Mouse (Mus musculus) 3134 (cell line): ENCODE data around the gene Tigd4.
A peak's percentile ranks its signal among the peaks of the same experiment; 100 is the strongest.
"Not testable (repeated sequence)": the region's sequence is repeated elsewhere in the genome, so short reads cannot be mapped to it uniquely, and the experiment has no call there.

Experiments used
- DNase-seq: peaks from one replicate; pipeline ENCODE4 v3.0.0-alpha.2; 2011; ENCODE audit warnings: low spot score; ENCODE audit not compliant: insufficient read length; ENCODE audit errors: extremely low read depth

Tigd4 gene

GRCm38 (mm10) chr3:84593274-84593673 lies at the start of gene Tigd4:
TSS of gene Tigd4 (plus strand) at chr3:84593574.
- DNase-seq = no peak

GRCm38 (mm10) chr3:84547177-84547576 lies 46.2 kb upstream of the Tigd4 start:
- DNase-seq = no peak

- no peak for DNase-seq
Observed at GRCm38 (mm10) chr3:84555780-84556179, 37.6 kb upstream of the Tigd4 start.

- no peak for DNase-seq
Observed at GRCm38 (mm10) chr3:84558301-84558700, 35.1 kb upstream of the Tigd4 start.

- not testable (repeated sequence) for DNase-seq
Observed at GRCm38 (mm10) chr3:84562911-84563310, 30.5 kb upstream of the Tigd4 start.

GRCm38 (mm10) chr3:84563415-84563814 lies 30.0 kb upstream of the Tigd4 start:
- no peak for DNase-seq

- no peak for DNase-seq
Observed at GRCm38 (mm10) chr3:84568540-84568939, 24.8 kb upstream of the Tigd4 start.

- no peak for DNase-seq
Observed at GRCm38 (mm10) chr3:84569587-84569986, 23.8 kb upstream of the Tigd4 start.

- DNase-seq = no peak
Observed at GRCm38 (mm10) chr3:84570501-84570900, 22.9 kb upstream of the Tigd4 start.

- no peak for DNase-seq
Observed at GRCm38 (mm10) chr3:84580716-84581115, 12.7 kb upstream of the Tigd4 start.

GRCm38 (mm10) chr3:84581696-84582022 lies 11.7 kb upstream of the Tigd4 start:
- no peak for DNase-seq

GRCm38 (mm10) chr3:84582023-84582912 lies 11.1 kb upstream of the Tigd4 start, which contains the start of gene Arfip1:
TSS of gene Arfip1 (minus strand) at chr3:84582625.
- peak; percentile 97 for DNase-seq

GRCm38 (mm10) chr3:84582913-84583276 lies 10.5 kb upstream of the Tigd4 start:
- DNase-seq = no peak

GRCm38 (mm10) chr3:84586736-84587135 lies 6.6 kb upstream of the Tigd4 start:
- no peak for DNase-seq

- no peak for DNase-seq
Observed at GRCm38 (mm10) chr3:84594894-84595676, 1.7 kb downstream of the Tigd4 start.

GRCm38 (mm10) chr3:84595677-84596234 lies 2.4 kb downstream of the Tigd4 start:
- DNase-seq = no peak

- no peak for DNase-seq
Observed at GRCm38 (mm10) chr3:84597996-84598734, 4.8 kb downstream of the Tigd4 start.

- DNase-seq = no peak
Observed at GRCm38 (mm10) chr3:84598756-84599155, 5.4 kb downstream of the Tigd4 start.

- no peak for DNase-seq
Observed at GRCm38 (mm10) chr3:84601870-84602495, 8.6 kb downstream of the Tigd4 start.

- DNase-seq = no peak
Observed at GRCm38 (mm10) chr3:84602759-84603158, 9.4 kb downstream of the Tigd4 start.
